Mouse (Mus musculus): ENCODE measurements at regions not wholly inside any gene's neighbourhood (a gene's known extent, or its start where the extent isn't known, plus 50 kb on each side); places are given as distances from the start of the nearest gene placed in this dataset.

DNA sequence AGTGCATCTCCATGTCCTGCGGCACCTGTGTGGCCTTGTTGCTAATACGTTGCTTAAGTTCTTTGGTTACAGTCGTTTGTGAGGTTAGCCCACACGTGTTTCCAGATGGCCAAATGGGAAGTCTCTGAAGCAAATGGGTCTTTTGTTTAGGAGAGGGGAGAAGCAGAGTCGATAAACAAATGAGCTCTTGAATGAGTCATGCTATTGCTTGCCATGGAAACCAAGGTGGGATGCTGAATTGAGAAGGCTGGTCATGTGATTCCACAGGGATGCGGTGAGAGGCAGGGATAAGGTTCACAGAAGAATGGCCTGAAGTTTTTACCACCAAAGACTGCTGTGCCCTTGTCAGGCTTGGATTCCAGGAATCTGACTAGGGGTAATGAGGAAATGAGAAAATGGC is 214.8 kb upstream of the Elac2 start:
- H3K36me3 ChIP-seq (ENCODE audit: control insufficient read depth, insufficient read depth, low read length): no peaks in the 10 kb centered on the region
- H3K27ac ChIP-seq (replicated peaks; ENCODE audit: low read depth, low read length): no peak overlapping the region
- H3K4me2 ChIP-seq (replicated peaks; ENCODE audit: low read depth, low read length, severe bottlenecking): no peak overlapping the region
- H3K9ac ChIP-seq (ENCODE audit: low read depth, low read length, severe bottlenecking): no peak overlapping the region
- no peaks in the 10 kb centered on the region for H3K27me3 ChIP-seq (ENCODE audit: control insufficient read depth, insufficient read depth, low read length)
- TF ChIP-seq POLR2A (IDR thresholded peaks at IDR 0.05; ENCODE audit: borderline replicate concordance, extremely low read depth, insufficient read depth, insufficient read length): no peak
- H3K4me1 ChIP-seq (ENCODE audit: control insufficient read depth, insufficient read depth, low read length): no peaks in the 10 kb centered on the region
- 35% methylated on average over 6 of the region's 6 CpGs for WGBS
- no peak for DNase-seq (ENCODE audit: low spot score)
- ATAC-seq (ENCODE audit: low FRiP score, low read depth): no peak
- H3K4me3 ChIP-seq (replicated peaks; ENCODE audit: low read length): no peak overlapping the region
- no peaks in the 10 kb centered on the region for H3K9me3 ChIP-seq (ENCODE audit: control insufficient read depth, low read length)

DNA sequence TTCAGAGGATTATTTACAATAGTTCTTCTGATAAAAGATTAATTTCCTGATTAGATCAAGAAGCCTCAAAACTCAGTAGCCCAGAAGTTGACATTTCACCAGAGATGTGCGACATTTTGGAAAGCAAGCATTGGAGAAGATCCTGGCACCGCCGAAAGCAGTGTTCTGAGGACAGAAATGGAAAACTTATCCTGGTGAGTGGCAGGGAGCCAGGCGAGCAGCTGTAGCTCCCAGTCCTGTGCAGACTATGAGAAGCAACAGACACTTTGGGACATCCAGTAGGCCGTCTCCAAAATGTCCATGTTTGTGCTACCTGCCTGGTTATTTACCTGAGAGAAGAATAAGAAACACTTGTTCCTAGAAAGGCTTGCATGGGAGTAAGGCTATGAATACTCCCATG is 202.1 kb upstream of the Elac2 start:
- Histone ChIP-seq H3K27ac (replicated peaks; ENCODE audit: low read depth, low read length) (no peak overlapping the region), H3K4me2 (replicated peaks; ENCODE audit: low read depth, low read length, severe bottlenecking) (no peak overlapping the region), H3K9ac (ENCODE audit: low read depth, low read length, severe bottlenecking) (no peak overlapping the region), H3K9me3 (ENCODE audit: control insufficient read depth, low read length) (no peaks in the 10 kb centered on the region), H3K4me1 (ENCODE audit: control insufficient read depth, insufficient read depth, low read length) (no peaks in the 10 kb centered on the region), H3K4me3 (replicated peaks; ENCODE audit: low read length) (no peak overlapping the region), H3K36me3 (ENCODE audit: control insufficient read depth, insufficient read depth, low read length) (no peaks in the 10 kb centered on the region), H3K27me3 (ENCODE audit: control insufficient read depth, insufficient read depth, low read length) (no peaks in the 10 kb centered on the region)
- ATAC-seq (ENCODE audit: low FRiP score, low read depth) (no peak), DNase-seq (ENCODE audit: low spot score) (no peak)
- 81% methylated on average over 5 of the region's 5 CpGs for WGBS
- no peak for TF ChIP-seq POLR2A (IDR thresholded peaks at IDR 0.05; ENCODE audit: borderline replicate concordance, extremely low read depth, insufficient read depth, insufficient read length)

DNA sequence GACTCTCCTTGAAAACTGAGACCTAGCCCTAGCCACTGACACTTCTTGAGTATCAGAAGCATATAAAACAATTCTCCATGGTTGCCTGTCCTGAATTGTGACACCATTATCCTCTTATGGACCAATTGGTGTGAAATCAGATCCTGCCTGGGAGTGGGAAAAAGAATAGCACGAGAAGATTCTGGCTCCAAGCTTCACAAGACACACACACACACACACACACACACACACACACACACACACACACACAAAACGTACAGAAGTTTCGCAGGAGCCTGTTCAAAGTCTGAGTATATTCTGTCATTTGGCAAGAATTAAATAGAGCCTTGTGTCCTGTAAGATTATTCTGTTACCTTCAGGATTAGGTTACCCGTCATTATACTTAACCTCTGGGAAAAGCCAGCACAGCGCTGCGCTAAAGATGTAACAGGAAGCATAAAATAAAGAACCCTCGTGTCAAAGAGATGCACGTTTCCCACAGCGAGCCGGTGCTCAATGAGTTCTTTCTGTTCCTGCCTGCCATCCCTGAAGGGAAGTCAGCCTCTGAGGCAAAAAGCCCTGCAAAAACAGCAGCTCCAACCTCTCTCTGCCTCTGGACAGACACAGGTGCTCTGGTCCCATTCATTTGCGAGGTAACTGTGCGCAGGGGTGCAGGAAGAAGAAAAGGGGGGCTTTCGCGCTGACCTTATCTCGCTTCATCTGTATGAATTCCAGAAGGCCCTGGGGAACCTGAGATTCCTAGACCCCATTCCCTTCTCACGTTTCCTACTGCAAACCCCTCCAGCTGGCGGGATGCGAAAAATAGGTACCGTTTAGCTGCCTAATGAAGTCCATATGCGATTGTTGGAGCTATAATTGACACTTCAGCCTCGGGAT is 178.4 kb upstream of the Elac2 start:
- TF ChIP-seq POLR2A (IDR thresholded peaks at IDR 0.05; ENCODE audit: borderline replicate concordance, extremely low read depth, insufficient read depth, insufficient read length): no peak
- peak; percentile 70 for ATAC-seq (ENCODE audit: low FRiP score, low read depth)

DNA sequence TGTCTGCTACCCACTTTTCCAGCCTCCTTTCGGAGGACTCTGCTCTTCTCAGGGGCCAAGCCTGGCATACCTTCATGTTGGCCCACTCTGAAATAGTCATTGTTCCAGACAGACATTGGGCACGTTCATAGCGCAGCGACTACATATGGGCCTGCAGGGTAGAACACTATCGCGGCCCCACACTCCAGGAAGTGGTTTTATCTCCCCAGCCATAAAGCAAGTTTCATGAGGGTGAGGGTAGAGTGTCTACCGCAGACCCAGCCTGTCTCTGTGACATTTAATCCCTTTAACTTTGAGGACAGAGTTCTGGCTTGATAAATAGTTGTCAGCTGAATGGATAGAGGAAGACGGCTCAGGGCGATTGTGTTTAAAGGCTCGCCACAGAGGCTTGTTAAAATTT is 177.5 kb upstream of the Elac2 start:
- H3K27ac ChIP-seq (replicated peaks; ENCODE audit: low read depth, low read length): no peak overlapping the region
- DNase-seq (ENCODE audit: low spot score): peak; percentile 39
- peak; percentile 58 for ATAC-seq (ENCODE audit: low FRiP score, low read depth)

More for the DNA sequence above, 178.4 kb upstream of the Elac2 start:
- Histone ChIP-seq H3K9ac (ENCODE audit: low read depth, low read length, severe bottlenecking) (no peak overlapping the region), H3K27ac (replicated peaks; ENCODE audit: low read depth, low read length) (no peak overlapping the region), H3K4me2 (replicated peaks; ENCODE audit: low read depth, low read length, severe bottlenecking) (peak overlapping the region; percentile 44), H3K27me3 (ENCODE audit: control insufficient read depth, insufficient read depth, low read length) (no peaks in the 10 kb centered on the region), H3K4me1 (ENCODE audit: control insufficient read depth, insufficient read depth, low read length) (peaks cover 17% of the 10 kb centered on the region), H3K4me3 (replicated peaks; ENCODE audit: low read length) (no peak overlapping the region; the same call in 1 of the 2 replicates), H3K9me3 (ENCODE audit: control insufficient read depth, low read length) (no peaks in the 10 kb centered on the region), H3K36me3 (ENCODE audit: control insufficient read depth, insufficient read depth, low read length) (no peaks in the 10 kb centered on the region)
- DNase-seq (ENCODE audit: low spot score): peak; percentile 53
- 8% methylated on average over 21 of the region's 21 CpGs for WGBS

DNA sequence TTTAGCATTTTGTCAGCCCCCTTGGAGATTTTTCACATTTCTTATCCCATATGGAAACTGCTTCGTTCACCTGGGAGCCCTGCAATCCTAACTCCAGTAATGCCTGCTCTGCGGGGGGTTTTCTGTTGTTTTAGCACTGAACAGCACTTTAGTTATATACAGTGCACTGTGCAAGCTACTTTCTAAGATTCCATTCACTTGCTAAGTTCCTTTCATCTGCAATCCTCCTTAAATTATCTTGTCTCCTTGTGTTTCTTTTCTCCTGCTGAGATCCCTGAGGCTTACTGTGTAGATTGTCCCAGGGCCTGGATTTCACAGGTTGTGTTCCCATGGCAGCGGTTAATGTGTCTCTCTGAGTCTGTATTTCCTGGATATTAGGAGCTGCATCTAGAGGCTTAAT is 173.3 kb upstream of the Elac2 start:
- ATAC-seq (ENCODE audit: low FRiP score, low read depth) (no peak), DNase-seq (ENCODE audit: low spot score) (no peak)
- no peak overlapping the region for H3K4me2 ChIP-seq (replicated peaks; ENCODE audit: low read depth, low read length, severe bottlenecking)
- no peak overlapping the region for H3K27ac ChIP-seq (replicated peaks; ENCODE audit: low read depth, low read length)
- no peak overlapping the region for H3K9ac ChIP-seq (ENCODE audit: low read depth, low read length, severe bottlenecking)
- no peaks in the 10 kb centered on the region for H3K36me3 ChIP-seq (ENCODE audit: control insufficient read depth, insufficient read depth, low read length)
- no peaks in the 10 kb centered on the region for H3K27me3 ChIP-seq (ENCODE audit: control insufficient read depth, insufficient read depth, low read length)
- 66% methylated on average over 3 of the region's 3 CpGs for WGBS
- H3K4me1 ChIP-seq (ENCODE audit: control insufficient read depth, insufficient read depth, low read length): peaks cover 12% of the 10 kb centered on the region
- no peaks in the 10 kb centered on the region for H3K9me3 ChIP-seq (ENCODE audit: control insufficient read depth, low read length)
- no peak for TF ChIP-seq POLR2A (IDR thresholded peaks at IDR 0.05; ENCODE audit: borderline replicate concordance, extremely low read depth, insufficient read depth, insufficient read length)
- no peak overlapping the region for H3K4me3 ChIP-seq (replicated peaks; ENCODE audit: low read length)

More for the DNA sequence above, 177.5 kb upstream of the Elac2 start:
- Histone ChIP-seq H3K36me3 (ENCODE audit: control insufficient read depth, insufficient read depth, low read length) (no peaks in the 10 kb centered on the region), H3K27me3 (ENCODE audit: control insufficient read depth, insufficient read depth, low read length) (no peaks in the 10 kb centered on the region), H3K4me3 (replicated peaks; ENCODE audit: low read length) (no peak overlapping the region), H3K4me2 (replicated peaks; ENCODE audit: low read depth, low read length, severe bottlenecking) (peak overlapping the region; percentile 44), H3K4me1 (ENCODE audit: control insufficient read depth, insufficient read depth, low read length) (peaks cover 19% of the 10 kb centered on the region), H3K9me3 (ENCODE audit: control insufficient read depth, low read length) (no peaks in the 10 kb centered on the region), H3K9ac (ENCODE audit: low read depth, low read length, severe bottlenecking) (no peak overlapping the region)
- TF ChIP-seq POLR2A (IDR thresholded peaks at IDR 0.05; ENCODE audit: borderline replicate concordance, extremely low read depth, insufficient read depth, insufficient read length): no peak
- WGBS: 5% methylated on average over 10 of the region's 10 CpGs

All from limb, embryonic 14.5 days (tissue).